Mouse (Mus musculus) layer of hippocampus, adult 2 months (tissue): Measurements from ENCODE around the gene Slain1. TPM values are rescaled to one million over a fixed set of nuclear protein-coding genes. Genes with fewer than 3 reads are reported as not detected.
"Not testable (repeated sequence)": the region's sequence is repeated elsewhere in the genome, so short reads cannot be mapped to it uniquely, and the experiment has no call there.

Source experiments
- DNase-seq, 2 experiments: peaks; one replicate each; pipeline ENCODE4 v3.0.0; 2022; ENCODE audit warnings: low spot score in 2 of 2
- H3K27ac ChIP-seq: fragments of 200-600 bp; 2 replicates; pipeline ENCODE4 v1.8.1; 2022
- H3K4me3 ChIP-seq: fragments of 200-600 bp; 2 replicates; pipeline ENCODE4 v1.8.1; 2022; ENCODE audit warnings: mild to moderate bottlenecking
- CTCF ChIP-seq: fragments of 200-600 bp; conservative IDR thresholded peaks from 2 replicates; pipeline ENCODE4 v1.8.1; 2022; ENCODE audit warnings: antibody characterized with exemption, mild to moderate bottlenecking, moderate library complexity
- microRNA-seq, 2 experiments: library from miRNA; unstranded; fragments of <30 nt; microRNA quantifications; one replicate each; pipeline ENCODE4 v1.2.0; 2021
- total RNA-seq, 2 experiments: library from RNA; stranded (reverse); gene quantifications; 2 replicates each; pipeline ENCODE4 v1.2.3; 2021

Gene Slain1
- total RNA-seq, 2 experiments from 2014 or later: 49.9 to 53.7 TPM

- Histone ChIP-seq H3K4me3 (no peak overlapping the region), H3K27ac (no peak overlapping the region)
- DNase-seq: no peak
- TF ChIP-seq CTCF: no peak
These were observed 97.3 kb downstream of the Slain1 start for GRCm38 (mm10) chr14:103747345-103747744.

GRCm38 (mm10) chr14:103750638-103751037 lies 100.6 kb downstream of the Slain1 start:
- not testable (repeated sequence) for DNase-seq, H3K4me3 ChIP-seq, H3K27ac ChIP-seq

GRCm38 (mm10) chr14:103751384-103751783 lies 101.4 kb downstream of the Slain1 start:
- H3K27ac ChIP-seq: peak overlapping the region; percentile 39; the same call in 1 of the 2 replicates
- H3K4me3 ChIP-seq: no peak overlapping the region
- no peak for DNase-seq
- TF ChIP-seq CTCF: no peak

GRCm38 (mm10) chr14:103752773-103753172 lies 102.7 kb downstream of the Slain1 start:
- DNase-seq: no peak
- TF ChIP-seq CTCF: no peak
- Histone ChIP-seq H3K4me3 (no peak overlapping the region), H3K27ac (no peak overlapping the region)

GRCm38 (mm10) chr14:103754041-103754440 lies 104.0 kb downstream of the Slain1 start:
- Histone ChIP-seq H3K27ac (no peak overlapping the region), H3K4me3 (no peak overlapping the region)
- no peak for DNase-seq
- TF ChIP-seq CTCF: no peak

GRCm38 (mm10) chr14:103754465-103754864 lies 104.4 kb downstream of the Slain1 start:
- TF ChIP-seq CTCF: no peak
- Histone ChIP-seq H3K27ac (no peak overlapping the region), H3K4me3 (no peak overlapping the region)
- no peak for DNase-seq

Small RNAs within 50 kb of the gene (microRNA-seq; reads per million reads assigned to microRNA genes)
- 0 to 0.18 reads per million in 2 experiments for gene Gm22877

Other genes starting within 250 kb of the Slain1 start
- 1 to 10 TPM in 1 of 2 experiments, under 1 TPM in 1; 0.87 to 1.1 TPM for gene Scel, start 136.9 kb upstream of the Slain1 start, total RNA-seq
- 10 to 100 TPM; 35.4 to 39.0 TPM for gene Ednrb, start 194.2 kb downstream of the Slain1 start, total RNA-seq